Mouse (Mus musculus) ES-E14 (cell line): ENCODE measurements at regions not wholly inside any gene's neighbourhood (a gene's known extent, or its start where the extent isn't known, plus 50 kb on each side); places are given as distances from the start of the nearest gene placed in this dataset.

Experiments used
- HCFC1 ChIP-seq: IDR thresholded peaks from 2 replicates; pipeline ENCODE4 v1.6.1; 2012; ENCODE audit warnings: low read length, inconsistent platforms, borderline replicate concordance; ENCODE audit not compliant: insufficient read depth
- MAFK ChIP-seq: IDR thresholded peaks from 2 replicates; pipeline ENCODE4 v1.6.1; 2014; ENCODE audit warnings: mild to moderate bottlenecking, low read depth, low read length, inconsistent platforms; ENCODE audit not compliant: insufficient read depth
- ZNF384 ChIP-seq: IDR thresholded peaks from 2 replicates; pipeline ENCODE4 v1.6.1; 2012; ENCODE audit warnings: low read depth, low read length, inconsistent platforms

DNA sequence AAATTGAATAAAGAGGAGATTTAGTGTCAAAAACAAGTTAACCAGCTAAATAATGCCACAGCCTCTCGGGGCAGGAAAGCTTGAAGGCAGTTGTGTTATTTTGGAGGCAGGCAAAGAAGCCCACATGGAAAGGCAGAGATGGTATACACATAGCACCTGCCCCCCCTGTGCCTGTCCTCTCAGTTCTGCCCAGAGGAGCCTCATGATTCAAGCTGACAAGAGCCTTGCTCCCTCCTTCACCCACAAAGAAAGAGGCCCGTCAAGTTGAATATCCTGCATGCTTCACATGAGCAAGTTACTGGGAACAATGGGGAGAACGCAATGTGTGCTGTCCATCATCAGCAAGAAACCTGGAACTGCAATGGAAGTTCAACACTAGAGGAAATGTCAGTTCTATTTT is 398.2 kb upstream of the Zic4 start:
- TF ChIP-seq ZNF384 (no peak), HCFC1 (no peak), MAFK (no peak)
